Mouse (Mus musculus) embryonic stem cell, embryonic (primary cell): ENCODE results near the gene Hist1h4b.

Experiments used
- CTCF ChIA-PET, 4 experiments: fragments of 300-600 bp in 2 of 4; fragments of 350-600 bp in 2 of 4; sonication (Branson Sonifier 250); formaldehyde crosslinking; loops; one replicate each; lab custom pipeline; 2022; ENCODE audit warnings: inconsistent platforms in 2 of 4; lab: Charles Lee
- POLR2A ChIA-PET, 4 experiments: fragments of 300-600 bp in 2 of 4; fragments of 350-600 bp in 2 of 4; sonication (Branson Sonifier 250); formaldehyde crosslinking; loops; one replicate each; lab custom pipeline; 2022; ENCODE audit warnings: antibody characterized with exemption in 4 of 4, inconsistent platforms in 1 of 4; lab: Charles Lee

The Hist1h4b gene

GRCm38 (mm10) chr13:23746201-23747080 lies 10.4 kb upstream of the Hist1h4b start, which contains the start of gene Hist1h2bb:
Hist1h2bb (plus strand) TSS chr13:23746734.
- ChIA-PET CTCF (interaction anchor here in 1 of 4 experiments (0.7 kb wide), 2 partner anchors 48 to 200 kb away, joined by 3 to 6 read pairs; partner anchors contain the start of gene Hist1h4c), POLR2A (interaction anchor here (0.6 to 44.4 kb wide), 67 partner anchors 4 to 1960 kb away, joined by 3 to 2331 read pairs (median 6); partner anchors contain the start of genes Hist1h1c (in 4 of the 4), Hist1h4a (in 4 of the 4), Hist1h4b (in 4 of the 4) and Hist1h4d (in 4 of the 4))

GRCm38 (mm10) chr13:23747081-23747891 lies 9.5 kb upstream of the Hist1h4b start:
- POLR2A ChIA-PET: interaction anchor here (0.7 to 44.4 kb wide), 54 partner anchors 4 to 1993 kb away, joined by 3 to 2331 read pairs (median 6); partner anchors contain the start of genes Hist1h1c (in 4 of the 4), Hist1h2bc (in 4 of the 4), Hist1h4a (in 4 of the 4) and Hist1h4b (in 4 of the 4)
- CTCF ChIA-PET: no interaction called here

GRCm38 (mm10) chr13:23747892-23748288 lies 8.9 kb upstream of the Hist1h4b start:
- CTCF ChIA-PET: no interaction called here
- POLR2A ChIA-PET: interaction anchor here (0.6 to 44.4 kb wide), 51 partner anchors 4 to 1994 kb away, joined by 3 to 2331 read pairs (median 6); partner anchors contain the start of genes Hist1h1c (in 4 of the 4), Hist1h2bc (in 4 of the 4), Hist1h4a (in 4 of the 4) and Hist1h1a (in 3 of the 4)

DNA sequence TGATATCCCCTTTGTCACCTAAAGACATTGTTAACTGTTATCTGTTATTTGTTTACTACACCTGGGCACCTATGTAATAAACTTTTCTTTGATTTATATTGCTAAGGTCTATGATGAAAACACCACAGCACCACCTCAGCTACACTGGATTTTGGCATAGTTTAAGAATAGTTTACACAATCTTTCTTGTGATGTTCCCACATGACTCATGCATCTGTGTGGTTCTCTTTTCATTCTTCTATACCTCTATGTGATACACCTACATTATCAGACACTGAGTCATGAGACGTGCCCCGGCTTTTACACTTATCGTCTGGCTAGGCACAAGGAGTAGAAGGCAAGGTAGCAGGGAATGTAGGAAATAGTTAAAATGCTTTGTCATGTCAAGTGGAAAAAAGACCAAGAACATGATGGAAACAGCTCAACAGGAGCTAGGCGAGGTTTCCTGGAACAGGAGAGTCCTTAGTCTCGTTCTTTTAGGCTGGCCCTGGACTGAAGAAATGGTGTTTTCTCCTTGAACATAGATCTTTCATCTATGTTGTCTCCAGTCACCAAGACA lies 7.2 kb upstream of the Hist1h4b start:
- ChIA-PET POLR2A (interaction anchor here in 3 of 4 experiments (1.0 to 44.4 kb wide), 28 partner anchors 6 to 1707 kb away, joined by 3 to 2331 read pairs (median 28); partner anchors contain the start of genes Hist1h1a (in 3 of the 3), Hist1h1c (in 3 of the 3), Hist1h3c (in 3 of the 3) and Hist1h4a (in 3 of the 3)), CTCF (no interaction called here)

DNA sequence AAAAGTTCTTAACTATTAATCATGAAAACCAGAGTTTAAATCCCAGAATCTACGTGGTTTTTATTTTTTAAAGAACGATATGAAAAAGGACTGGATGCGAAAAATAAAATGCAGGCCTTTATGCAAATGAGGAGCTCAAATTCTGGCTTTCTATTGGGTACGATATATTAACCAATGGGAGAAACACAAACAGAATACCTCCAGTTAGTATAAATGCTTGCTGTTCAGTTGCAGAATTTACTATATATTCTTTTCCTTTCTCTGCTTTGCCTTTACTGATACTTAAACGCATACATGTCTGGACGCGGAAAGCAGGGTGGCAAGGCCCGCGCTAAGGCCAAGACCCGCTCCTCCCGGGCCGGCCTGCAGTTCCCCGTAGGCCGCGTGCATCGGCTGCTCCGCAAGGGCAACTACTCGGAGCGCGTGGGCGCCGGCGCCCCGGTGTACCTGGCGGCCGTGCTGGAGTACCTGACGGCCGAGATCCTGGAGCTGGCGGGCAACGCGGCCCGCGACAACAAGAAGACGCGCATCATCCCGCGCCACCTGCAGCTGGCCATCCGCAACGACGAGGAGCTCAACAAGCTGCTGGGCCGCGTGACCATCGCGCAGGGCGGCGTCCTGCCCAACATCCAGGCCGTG lies 5.9 kb upstream of the Hist1h4b start, which contains the start of gene Hist1h2ab:
Hist1h2ab (plus strand) TSS at position 288 of the 639 bp plus-strand sequence.
- CTCF ChIA-PET: interaction anchor here in 1 of 4 experiments (1.6 to 2.6 kb wide), 2 partner anchors 10 to 11 kb away, joined by 4 to 11 read pairs; partner anchors contain the start of genes Hist1h1c and Hist1h4a
- POLR2A ChIA-PET: interaction anchor here (0.6 to 44.4 kb wide), 82 partner anchors 7 to 1922 kb away, joined by 3 to 2331 read pairs (median 7); partner anchors contain the start of genes Hist1h1a (in 4 of the 4), Hist1h1c (in 4 of the 4), Hist1h3a (in 4 of the 4) and Hist1h4a (in 4 of the 4)

GRCm38 (mm10) chr13:23751478-23751956 lies 5.3 kb upstream of the Hist1h4b start:
- ChIA-PET CTCF (interaction anchor here in 1 of 4 experiments (0.8 to 2.6 kb wide), 5 partner anchors 9 to 67 kb away, joined by 3 to 11 read pairs (median 4); partner anchors contain the start of genes Hist1h1c, Hist1h2bc and Hist1h4a), POLR2A (interaction anchor here (0.6 to 44.4 kb wide), 96 partner anchors 6 to 1925 kb away, joined by 3 to 2331 read pairs (median 6); partner anchors contain the start of genes Hist1h1a (in 4 of the 4), Hist1h1c (in 4 of the 4), Hist1h3a (in 4 of the 4) and Hist1h4a (in 4 of the 4))

- ChIA-PET CTCF (interaction anchor here in 1 of 4 experiments (0.8 to 2.6 kb wide), 5 partner anchors 9 to 68 kb away, joined by 3 to 11 read pairs (median 4); partner anchors contain the start of genes Hist1h1c, Hist1h2bc and Hist1h4a), POLR2A (interaction anchor here (0.6 to 44.4 kb wide), 95 partner anchors 6 to 1999 kb away, joined by 3 to 2331 read pairs (median 6); partner anchors contain the start of genes Hist1h1a (in 4 of the 4), Hist1h1c (in 4 of the 4), Hist1h3a (in 4 of the 4) and Hist1h4a (in 4 of the 4))
Measured at GRCm38 (mm10) chr13:23752067-23752741, 4.6 kb upstream of the Hist1h4b start, which contains the start of gene Hist1h3b. Hist1h3b (plus strand) TSS chr13:23752267.

DNA sequence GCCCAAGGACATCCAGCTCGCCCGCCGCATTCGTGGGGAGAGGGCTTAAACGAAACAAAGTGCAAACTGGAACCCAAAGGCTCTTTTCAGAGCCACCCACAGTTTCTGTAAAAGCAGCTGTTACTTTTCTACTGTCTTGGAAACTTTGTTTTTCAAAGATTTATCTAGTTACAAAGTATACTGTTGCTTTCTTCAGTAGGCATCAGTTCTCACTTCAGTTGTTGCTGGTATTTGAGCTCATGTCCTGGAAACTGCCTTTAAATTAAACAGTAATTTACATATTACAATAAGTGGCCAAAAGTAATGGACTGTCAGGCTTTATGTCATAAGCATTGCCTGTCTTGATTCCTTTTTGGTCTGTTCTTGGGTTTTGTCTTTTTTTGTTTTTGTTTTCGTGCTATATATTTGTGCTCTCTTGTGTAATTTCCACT lies 4.1 kb upstream of the Hist1h4b start:
- CTCF ChIA-PET: interaction anchor here in 1 of 4 experiments (1.1 to 2.6 kb wide), 3 partner anchors 8 to 15 kb away, joined by 4 to 11 read pairs (median 4); partner anchors contain the start of genes Hist1h1c and Hist1h4a
- POLR2A ChIA-PET: interaction anchor here (0.6 to 44.4 kb wide), 61 partner anchors 5 to 1999 kb away, joined by 3 to 2331 read pairs (median 10); partner anchors contain the start of genes Hist1h1a (in 4 of the 4), Hist1h1c (in 4 of the 4), Hist1h3a (in 4 of the 4) and Hist1h3c (in 4 of the 4)

DNA sequence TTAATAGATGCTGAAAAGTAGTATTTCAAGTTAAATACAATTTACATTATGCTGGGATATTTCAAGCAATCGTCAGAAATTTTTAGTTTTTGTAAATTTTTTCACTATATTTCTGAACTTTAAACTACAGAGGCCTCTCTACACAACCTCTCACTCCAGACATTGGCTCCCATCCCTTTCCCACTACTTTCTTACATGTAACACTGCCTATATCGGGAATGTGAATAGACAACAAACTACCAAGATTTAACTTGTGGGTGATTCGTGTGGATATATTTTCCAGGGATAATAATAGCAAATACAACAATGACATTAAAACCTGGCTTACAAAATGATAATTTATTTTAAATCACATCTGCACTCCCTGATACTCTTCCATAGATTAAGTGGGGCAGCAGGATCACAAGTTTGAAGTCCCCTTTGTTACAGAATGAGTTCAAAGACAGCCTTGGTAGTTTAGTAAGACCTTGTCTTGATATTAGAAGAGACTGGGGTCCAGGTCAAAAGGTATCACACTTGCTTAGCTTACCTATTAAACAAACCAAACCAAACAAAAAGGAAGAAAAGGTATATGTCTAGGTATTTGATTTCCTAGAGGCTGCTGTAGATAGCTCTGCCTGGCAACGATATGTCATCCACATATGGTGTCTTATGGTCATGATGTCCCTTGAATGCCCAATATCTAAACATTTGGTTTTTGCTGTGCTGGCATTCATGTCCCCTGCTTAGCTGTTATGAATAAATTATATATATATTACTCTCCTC lies 3.3 kb upstream of the Hist1h4b start:
- ChIA-PET POLR2A (interaction anchor here (0.5 to 44.4 kb wide), 41 partner anchors 4 to 1888 kb away, joined by 3 to 2331 read pairs (median 19); partner anchors contain the start of genes Hist1h1a (in 4 of the 4), Hist1h3a (in 4 of the 4), Hist1h3c (in 4 of the 4) and Hist1h1c (in 3 of the 4)), CTCF (no interaction called here)

GRCm38 (mm10) chr13:23755000-23755399 lies 1.8 kb upstream of the Hist1h4b start:
- ChIA-PET CTCF (no interaction called here), POLR2A (interaction anchor here (0.7 to 44.4 kb wide), 14 partner anchors 3 to 183 kb away, joined by 3 to 2331 read pairs (median 70); partner anchors contain the start of genes Hist1h3c (in 4 of the 4), Hist1h1a (in 3 of the 4), Hist1h1c (in 3 of the 4) and Hist1h3a (in 3 of the 4))

- ChIA-PET POLR2A (interaction anchor here (0.6 to 44.4 kb wide), 53 partner anchors 1 to 1722 kb away, joined by 3 to 2331 read pairs (median 5); partner anchors contain the start of genes Hist1h1c (in 4 of the 4), Hist1h2bb (in 4 of the 4), Hist1h3c (in 4 of the 4) and Hist1h2ac (in 3 of the 4)), CTCF (interaction anchor here in 1 of 4 experiments (0.7 kb wide), 1 partner anchor 193 kb away, joined by 3 read pairs; no protein-coding TSS in a partner anchor)
Measured at GRCm38 (mm10) chr13:23757211-23757773, 479 bp downstream of the Hist1h4b start.

DNA sequence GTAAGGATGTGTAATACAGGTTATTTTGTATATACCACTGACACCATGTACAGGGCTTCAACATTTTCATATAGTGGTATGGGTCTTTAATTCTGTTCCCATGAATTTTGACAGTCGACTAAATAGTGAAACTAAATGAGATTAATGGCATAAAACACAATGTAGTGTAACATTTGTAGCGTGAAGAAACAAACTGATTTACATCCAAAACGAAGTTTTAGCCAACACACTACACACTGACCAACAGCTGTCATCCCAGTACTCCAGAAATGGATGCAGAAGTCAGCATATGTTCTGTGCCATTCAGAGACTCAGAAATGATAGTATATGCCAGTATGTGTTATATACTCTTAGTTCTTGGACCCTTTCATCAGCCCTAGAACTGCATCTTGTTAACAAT lies 1.1 kb downstream of the Hist1h4b start:
- ChIA-PET CTCF (interaction anchor here in 1 of 4 experiments (0.7 kb wide), 1 partner anchor 192 kb away, joined by 3 read pairs; no protein-coding TSS in a partner anchor), POLR2A (interaction anchor here (0.7 to 44.4 kb wide), 40 partner anchors 0 to 325 kb away, joined by 3 to 2331 read pairs (median 6); partner anchors contain the start of genes Hist1h1c (in 4 of the 4), Hist1h2ac (in 3 of the 4), Hist1h2bb (in 3 of the 4) and Hist1h2bc (in 3 of the 4))

DNA sequence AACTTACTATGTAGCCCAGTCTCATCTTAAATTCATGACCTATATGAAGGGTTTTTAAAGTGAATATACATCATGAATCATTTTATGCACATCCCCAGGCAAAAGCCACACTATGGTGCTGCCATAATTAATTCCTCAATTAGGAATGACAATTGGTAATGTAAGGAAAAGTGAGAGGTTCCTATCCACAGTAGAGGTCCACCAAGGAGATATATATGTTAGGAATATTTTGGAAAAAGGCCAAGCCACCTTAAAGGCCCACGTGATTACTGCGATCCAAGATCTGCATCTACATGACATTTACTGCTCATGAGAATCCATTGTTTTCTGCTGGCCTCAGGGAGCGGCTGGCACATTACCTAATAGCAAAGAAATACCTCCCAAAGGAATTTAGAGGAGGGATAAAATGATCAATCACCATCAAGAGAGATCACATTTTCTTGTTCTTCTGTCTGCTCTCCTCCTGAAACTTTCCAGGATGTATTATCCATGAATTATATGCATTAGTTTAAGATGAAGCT lies 2.5 kb downstream of the Hist1h4b start:
- CTCF ChIA-PET: interaction anchor here in 2 of 4 experiments (0.6 kb wide), 2 partner anchors 17 to 27 kb away, joined by 3 read pairs; no protein-coding TSS in a partner anchor

More for the DNA sequence above, 2.5 kb downstream of the Hist1h4b start:
- POLR2A ChIA-PET: interaction anchor here (0.6 to 44.4 kb wide), 57 partner anchors 1 to 1973 kb away, joined by 3 to 2331 read pairs (median 12); partner anchors contain the start of genes Hist1h2ab (in 4 of the 4), Hist1h2bb (in 4 of the 4), Hist1h3b (in 4 of the 4) and Hist1h3c (in 4 of the 4)
